Mouse (Mus musculus) gastrocnemius, postnatal 4 days (tissue): ENCODE data around the gene Olfr173. TPM values are rescaled to one million over a fixed set of nuclear protein-coding genes. Genes with fewer than 3 reads are reported as not detected.

Source experiments
- DNase-seq, 2 experiments: peaks; one replicate each; pipeline ENCODE4 v3.0.0; 2021 to 2022; ENCODE audit warnings: low spot score in 2 of 2, mixed read lengths in 2 of 2
- long read RNA-seq, 2 experiments: library from polyadenylated mRNA; stranded (forward); transcript quantifications; one replicate each; pipeline ENCODE4 v2.0.0; 2021
- microRNA-seq: library from miRNA; unstranded; fragments of <30 nt; microRNA quantifications from one replicate; pipeline ENCODE4 v1.2.0, GENCODE M21; 2021
- total RNA-seq, 2 experiments: library from RNA; stranded (reverse); gene quantifications; 2 replicates each; pipeline ENCODE4 v1.2.3; 2021

Olfr173 gene
- not detected for total RNA-seq
- long read RNA-seq, experiment 1, partial matches to known transcripts = 0 of 1 reads
- long read RNA-seq, experiment 1, other reads (novel, unspliced or antisense) = 1 of 1 reads
- long read RNA-seq, experiment 2 = 0 reads

- DNase-seq = no peak
Observed at GRCm38 (mm10) chr16:58800168-58800567, at the start of gene Olfr173. Gene Olfr173, minus strand, starts transcription at chr16:58800268.

GRCm38 (mm10) chr16:58826732-58827319 lies 26.8 kb upstream of the Olfr173 start, which contains the start of gene Olfr175-ps1:
Gene Olfr175-ps1, minus strand, starts transcription at chr16:58826782.
- DNase-seq = no peak

GRCm38 (mm10) chr16:58763076-58763475 lies 37.0 kb downstream of the Olfr173 start, which contains the start of gene Olfr172:
Gene Olfr172, minus strand, starts transcription at chr16:58763176.
- no peak for DNase-seq

- no peak for DNase-seq
Observed at GRCm38 (mm10) chr16:58756191-58756590, 43.9 kb downstream of the Olfr173 start.

- no peak for DNase-seq
Observed at GRCm38 (mm10) chr16:58751314-58751713, 48.8 kb downstream of the Olfr173 start.

- no peak for DNase-seq
Observed at GRCm38 (mm10) chr16:58746715-58747114, 53.4 kb downstream of the Olfr173 start.

Small RNAs within 50 kb of the gene (microRNA-seq; reads per million reads assigned to microRNA genes)
- not detected for gene Gm27564

Other genes with a start within 250 kb of the Olfr173 start
- not detected for gene Gm813, start 183.3 kb downstream of the Olfr173 start, total RNA-seq
- gene E330017A01Rik, start 161.5 kb downstream of the Olfr173 start, total RNA-seq = not detected
- 10 to 100 TPM; 10.5 to 13.0 TPM for gene Cpox, start 130.0 kb downstream of the Olfr173 start, total RNA-seq
- gene Gpr15, start 81.2 kb downstream of the Olfr173 start, total RNA-seq = not detected
- gene Cldnd1, start 72.4 kb downstream of the Olfr173 start, total RNA-seq = 10 to 100 TPM; 57.2 to 61.9 TPM
- not detected for gene Olfr172, start 37.1 kb downstream of the Olfr173 start, total RNA-seq
- not detected for gene Olfr175-ps1, start 26.5 kb upstream of the Olfr173 start, total RNA-seq
- gene Olfr177, start 74.5 kb upstream of the Olfr173 start, total RNA-seq = not detected
- not detected for gene Olfr178, start 91.8 kb upstream of the Olfr173 start, total RNA-seq
- gene Olfr181, start 128.5 kb upstream of the Olfr173 start, total RNA-seq = not detected
- not detected for gene Olfr180, start 129.1 kb upstream of the Olfr173 start, total RNA-seq
- not detected for gene Olfr183, start 195.1 kb upstream of the Olfr173 start, total RNA-seq
- not detected for gene Olfr186, start 230.0 kb upstream of the Olfr173 start, total RNA-seq
- not detected for gene Olfr187, start 239.5 kb upstream of the Olfr173 start, total RNA-seq